Mouse (Mus musculus): Measurements from ENCODE around the gene Pou2f1.
"Not testable (repeated sequence)": the region's sequence is repeated elsewhere in the genome, so short reads cannot be mapped to it uniquely, and the experiment has no call there.

DNA sequence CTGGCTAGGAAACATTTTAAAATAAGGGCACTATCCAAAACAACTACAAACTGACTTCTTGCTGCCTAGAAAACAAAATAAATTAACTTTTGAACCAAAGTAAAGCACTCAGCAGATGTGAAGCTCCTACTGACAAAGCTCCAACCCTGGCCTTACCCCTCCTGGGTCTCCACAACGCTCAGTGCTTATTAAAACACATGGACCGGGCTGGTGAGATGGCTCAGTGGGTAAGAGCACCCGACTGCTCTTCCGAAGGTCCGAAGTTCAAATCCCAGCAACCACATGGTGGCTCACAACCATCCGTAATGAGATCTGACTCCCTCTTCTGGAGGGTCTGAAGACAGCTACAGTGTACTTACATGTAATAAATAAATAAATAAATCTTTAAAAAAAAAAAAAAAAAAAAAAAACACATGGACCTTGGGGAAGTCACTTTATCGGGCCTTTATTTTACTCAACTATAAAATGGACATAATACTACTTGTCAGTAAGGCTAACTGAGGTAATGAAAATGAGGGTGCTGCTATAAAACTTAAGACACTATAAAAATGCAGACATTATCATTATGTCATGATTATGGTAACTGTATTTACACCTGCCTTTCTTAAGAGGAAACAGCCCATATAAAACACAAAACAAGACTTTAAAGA lies 7.3 kb downstream of the Pou2f1 start:
- TF ChIP-seq POLR2A (IDR thresholded peaks at IDR 0.05; ENCODE audit: extremely low read depth, insufficient read depth, low read length); CTCF (IDR thresholded peaks at IDR 0.05; ENCODE audit: low read depth, low read length): not testable (repeated sequence)

Measured in liver, adult 2 months (tissue).